Mouse (Mus musculus) ES-Bruce4 (cell line): ENCODE data around the gene Cnksr3.

Source experiments
- CTCF ChIP-seq: IDR thresholded peaks from one replicate; pipeline ENCODE4 v1.8.1; 2011; ENCODE audit warnings: low read depth, low read length
- EP300 ChIP-seq: IDR thresholded peaks from 2 replicates; pipeline ENCODE4 v1.6.1; 2011; ENCODE audit warnings: low read depth, low read length; ENCODE audit not compliant: insufficient read depth

- TF ChIP-seq EP300, result no peak
- no peak for TF ChIP-seq CTCF
These were observed 69.8 kb downstream of the Cnksr3 start for GRCm38 (mm10) chr10:7142287-7142686.
